Mouse (Mus musculus): ENCODE measurements around the gene E030030I06Rik. TPM values are rescaled to one million over a fixed set of nuclear protein-coding genes. Genes with fewer than 3 reads are reported as not detected.
"Not testable (repeated sequence)": the region's sequence is repeated elsewhere in the genome, so short reads cannot be mapped to it uniquely, and the experiment has no call there.

E030030I06Rik gene
- polyA plus RNA-seq, 1 experiment from 2014 or later, result 23.1 TPM

GRCm38 (mm10) chr10:22149691-22150465 lies 808 bp upstream of the E030030I06Rik start:
- H3K4me2 ChIP-seq, result peak overlapping the region; percentile 99
- peak overlapping the region; percentile 81; the same call in 1 of the 2 replicates for H3K9ac ChIP-seq
- ATAC-seq (ENCODE audit: borderline replicate concordance, extremely low read depth, low FRiP score, low TSS enrichment), result no peak
- H3K4me3 ChIP-seq, result peak overlapping the region; percentile 72
- peaks cover 21% of the 10 kb centered on the region for H3K4me1 ChIP-seq
- H3K27ac ChIP-seq, result no peak overlapping the region
- no peaks in the 10 kb centered on the region for H3K9me3 ChIP-seq
- H3K27me3 ChIP-seq, result peaks cover 44% of the 10 kb centered on the region
- no peaks in the 10 kb centered on the region for H3K36me3 ChIP-seq
- WGBS, result under 1% methylated on average over 47 of the region's 50 CpGs

GRCm38 (mm10) chr10:22148441-22149072 lies 513 bp downstream of the E030030I06Rik start:
- peak overlapping the region; percentile 81 for H3K9ac ChIP-seq
- under 1% methylated on average over 47 of the region's 50 CpGs for WGBS
- H3K9me3 ChIP-seq, result no peaks in the 10 kb centered on the region
- peak overlapping the region; percentile 72 for H3K4me3 ChIP-seq
- H3K27ac ChIP-seq, result peak overlapping the region; percentile 74
- peaks cover 35% of the 10 kb centered on the region for H3K27me3 ChIP-seq
- H3K36me3 ChIP-seq, result no peaks in the 10 kb centered on the region
- peak overlapping the region; percentile 99 for H3K4me2 ChIP-seq
- peak; percentile 87 for ATAC-seq (ENCODE audit: borderline replicate concordance, extremely low read depth, low FRiP score, low TSS enrichment)
- H3K4me1 ChIP-seq, result peaks cover 21% of the 10 kb centered on the region

- ATAC-seq (ENCODE audit: borderline replicate concordance, extremely low read depth, low FRiP score, low TSS enrichment), result no peak
- WGBS, result 65% methylated on average over 5 of the region's 5 CpGs
- H3K9me3 ChIP-seq, result no peaks in the 10 kb centered on the region
- no peaks in the 10 kb centered on the region for H3K36me3 ChIP-seq
- no peak overlapping the region for H3K27ac ChIP-seq
- no peaks in the 10 kb centered on the region for H3K27me3 ChIP-seq
- H3K4me3 ChIP-seq, result no peak overlapping the region
- H3K9ac ChIP-seq, result no peak overlapping the region
- H3K4me1 ChIP-seq, result no peaks in the 10 kb centered on the region
- H3K4me2 ChIP-seq, result no peak overlapping the region
Measured at GRCm38 (mm10) chr10:22142926-22143325, 6.1 kb downstream of the E030030I06Rik start.

- H3K27ac ChIP-seq; H3K4me2 ChIP-seq; H3K9me3 ChIP-seq; H3K27me3 ChIP-seq; H3K9ac ChIP-seq; H3K4me1 ChIP-seq; ATAC-seq (ENCODE audit: borderline replicate concordance, extremely low read depth, low FRiP score, low TSS enrichment); H3K36me3 ChIP-seq; H3K4me3 ChIP-seq: not testable (repeated sequence)
- WGBS, result 83% methylated on average over 1 of the region's 1 CpGs
Measured at GRCm38 (mm10) chr10:22142194-22142593, 6.9 kb downstream of the E030030I06Rik start.

GRCm38 (mm10) chr10:22140665-22141280 lies 8.3 kb downstream of the E030030I06Rik start:
- Histone ChIP-seq H3K4me3 (peak overlapping the region; percentile 44), H3K9me3 (no peaks in the 10 kb centered on the region), H3K27ac (no peak overlapping the region), H3K9ac (peak overlapping the region; percentile 49), H3K36me3 (no peaks in the 10 kb centered on the region), H3K27me3 (no peaks in the 10 kb centered on the region), H3K4me1 (no peaks in the 10 kb centered on the region), H3K4me2 (peak overlapping the region; percentile 79)
- 1% methylated on average over 19 of the region's 19 CpGs for WGBS
- peak; percentile 9; the same call in 1 of the 2 replicates for ATAC-seq (ENCODE audit: borderline replicate concordance, extremely low read depth, low FRiP score, low TSS enrichment)

DNA sequence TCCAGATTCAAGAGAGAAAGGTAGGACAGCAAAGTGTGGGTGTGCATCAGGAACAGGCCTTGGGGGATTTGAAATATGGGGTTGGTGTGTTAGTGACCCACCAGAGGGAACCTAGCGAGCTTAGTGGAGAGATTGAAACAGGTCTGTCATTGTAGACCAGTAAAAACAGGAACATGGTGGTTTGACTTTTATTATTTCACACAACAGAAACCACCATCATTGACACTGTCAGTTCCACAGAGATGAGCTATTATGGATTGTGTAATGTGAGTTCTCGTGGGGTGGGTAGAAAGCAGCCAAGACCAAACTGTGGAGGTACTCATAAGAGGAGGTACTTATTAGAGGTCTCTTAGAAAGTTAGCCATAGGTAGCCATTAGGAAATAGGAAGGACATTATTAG lies 74.5 kb downstream of the E030030I06Rik start:
- H3K27ac ChIP-seq, result no peak overlapping the region
- no peak overlapping the region for H3K9ac ChIP-seq
- no peak overlapping the region for H3K4me2 ChIP-seq
- no peaks in the 10 kb centered on the region for H3K36me3 ChIP-seq
- no peaks in the 10 kb centered on the region for H3K4me1 ChIP-seq
- no peaks in the 10 kb centered on the region for H3K27me3 ChIP-seq
- H3K4me3 ChIP-seq, result no peak overlapping the region
- 77% methylated on average over 2 of the region's 2 CpGs for WGBS
- no peak for ATAC-seq (ENCODE audit: borderline replicate concordance, extremely low read depth, low FRiP score, low TSS enrichment)
- H3K9me3 ChIP-seq, result no peaks in the 10 kb centered on the region

DNA sequence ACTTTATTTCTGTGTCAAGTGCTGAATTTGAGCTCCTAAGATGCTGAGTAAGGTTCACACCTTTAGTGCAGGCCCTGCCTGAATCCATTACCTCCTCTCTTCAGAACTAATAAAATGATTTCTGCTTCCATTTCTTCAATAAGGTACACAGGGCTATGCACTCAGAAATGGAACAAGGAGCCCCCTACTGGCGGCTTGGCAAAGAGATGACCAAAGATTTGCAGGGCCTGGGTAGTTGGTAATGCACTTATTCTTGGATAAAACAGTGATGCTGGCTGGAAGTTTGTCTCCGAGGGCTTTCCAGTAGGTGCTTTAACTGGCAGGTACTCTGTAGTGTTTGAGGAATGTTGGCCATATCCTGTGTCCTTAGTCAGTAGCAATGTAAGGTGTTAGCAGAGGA lies 76.3 kb downstream of the E030030I06Rik start:
- H3K4me2 ChIP-seq, result no peak overlapping the region
- WGBS, result 64% methylated on average over 2 of the region's 2 CpGs
- H3K27ac ChIP-seq, result no peak overlapping the region
- no peaks in the 10 kb centered on the region for H3K4me1 ChIP-seq
- H3K27me3 ChIP-seq, result no peaks in the 10 kb centered on the region
- H3K4me3 ChIP-seq, result no peak overlapping the region
- no peak for ATAC-seq (ENCODE audit: borderline replicate concordance, extremely low read depth, low FRiP score, low TSS enrichment)
- H3K9me3 ChIP-seq, result no peaks in the 10 kb centered on the region
- H3K36me3 ChIP-seq, result no peaks in the 10 kb centered on the region
- H3K9ac ChIP-seq, result no peak overlapping the region

- no peak for ATAC-seq (ENCODE audit: borderline replicate concordance, extremely low read depth, low FRiP score, low TSS enrichment)
- H3K4me3 ChIP-seq, result no peak overlapping the region
Measured at GRCm38 (mm10) chr10:22070576-22070975, 78.5 kb downstream of the E030030I06Rik start.

GRCm38 (mm10) chr10:22070168-22070567 lies 78.9 kb downstream of the E030030I06Rik start:
- H3K27ac ChIP-seq, result no peak overlapping the region
- H3K4me1 ChIP-seq, result no peaks in the 10 kb centered on the region
- H3K4me3 ChIP-seq, result no peak overlapping the region
- H3K36me3 ChIP-seq, result no peaks in the 10 kb centered on the region
- H3K9me3 ChIP-seq, result no peaks in the 10 kb centered on the region
- no peak for ATAC-seq (ENCODE audit: borderline replicate concordance, extremely low read depth, low FRiP score, low TSS enrichment)
- no peak overlapping the region for H3K9ac ChIP-seq
- no peak overlapping the region for H3K4me2 ChIP-seq
- no peaks in the 10 kb centered on the region for H3K27me3 ChIP-seq
- 81% methylated on average over 2 of the region's 2 CpGs for WGBS

More at GRCm38 (mm10) chr10:22070576-22070975, 78.5 kb downstream of the E030030I06Rik start:
- Histone ChIP-seq H3K4me2 (no peak overlapping the region), H3K36me3 (no peaks in the 10 kb centered on the region), H3K27ac (no peak overlapping the region), H3K4me1 (no peaks in the 10 kb centered on the region), H3K27me3 (no peaks in the 10 kb centered on the region), H3K9ac (no peak overlapping the region), H3K9me3 (no peaks in the 10 kb centered on the region)
- 32% methylated on average over 4 of the region's 4 CpGs for WGBS

DNA sequence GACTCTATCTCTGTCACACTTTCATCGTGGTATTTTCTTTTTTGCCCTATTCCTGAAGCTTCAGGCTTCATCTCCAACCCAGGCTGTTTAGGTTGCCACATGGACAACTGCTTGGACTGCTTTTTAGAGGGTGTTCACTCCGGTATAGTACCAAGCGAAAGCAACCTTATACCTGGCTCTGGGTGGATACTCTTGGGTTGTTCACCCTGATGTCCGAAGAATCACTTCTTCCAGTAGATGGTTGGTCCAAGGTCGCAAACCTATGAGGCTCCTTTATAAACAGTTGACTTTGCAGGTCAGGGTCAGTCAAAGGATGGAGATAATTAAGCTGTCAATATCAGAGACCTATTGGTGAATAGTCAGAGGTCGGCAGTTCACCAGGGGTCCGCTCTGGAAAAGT lies 81.1 kb downstream of the E030030I06Rik start, which contains the start of gene 4930444G20Rik:
Gene 4930444G20Rik (minus strand): TSS at position 101 of the 400 bp plus-strand sequence.
- not testable (repeated sequence) for H3K36me3 ChIP-seq; ATAC-seq (ENCODE audit: borderline replicate concordance, extremely low read depth, low FRiP score, low TSS enrichment)
- 86% methylated on average over 7 of the region's 7 CpGs for WGBS

More for the DNA sequence above, 81.1 kb downstream of the E030030I06Rik start, which contains the start of gene 4930444G20Rik:
- H3K27ac ChIP-seq, H3K4me2 ChIP-seq, H3K4me1 ChIP-seq, H3K27me3 ChIP-seq, H3K4me3 ChIP-seq, H3K9me3 ChIP-seq, H3K9ac ChIP-seq: not testable (repeated sequence)

Measured in lung, embryonic 15.5 days (tissue).